Mouse (Mus musculus) adrenal gland, adult 2 months (tissue): Measurements from ENCODE around the gene Chrnd. TPM values are rescaled to one million over a fixed set of nuclear protein-coding genes. Genes with fewer than 3 reads are reported as not detected.

ENCODE experiments used
- DNase-seq: peaks from one replicate; pipeline ENCODE4 v3.0.0; 2021
- polyA plus RNA-seq: library from polyadenylated mRNA; depleted of rRNA; stranded (reverse); fragments of >200 nt; gene quantifications from 2 replicates; pipeline ENCODE4 v1.2.3, GENCODE M21; 2012
- total RNA-seq, 2 experiments: library from RNA; stranded (reverse); gene quantifications; 2 replicates each; pipeline ENCODE4 v1.2.3; 2021

The Chrnd gene
- total and polyA plus RNA-seq, 3 experiments: not detected

DNA sequence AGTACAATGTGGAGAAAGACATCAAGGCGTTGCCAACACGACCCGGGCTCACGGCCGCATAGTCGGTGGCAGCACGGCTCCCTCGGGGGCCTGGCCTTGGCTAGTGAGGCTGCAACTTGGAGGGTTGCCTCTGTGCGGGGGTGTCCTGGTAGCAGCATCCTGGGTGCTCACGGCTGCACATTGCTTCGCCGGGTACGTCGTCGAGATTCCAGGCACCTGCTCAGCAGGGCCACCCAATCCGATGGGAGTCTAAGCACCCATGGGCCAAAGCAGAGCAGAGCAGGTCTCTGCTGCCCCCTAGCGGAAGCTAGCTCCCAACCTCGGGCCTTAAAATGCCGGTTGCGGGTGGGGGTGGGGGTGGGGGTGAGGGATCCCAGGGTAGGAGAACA, 5.7 kb upstream of the Chrnd start:
- peak; percentile 85 for DNase-seq

GRCm38 (mm10) chr1:87185526-87185925, 4.9 kb upstream of the Chrnd start:
- no peak for DNase-seq

DNA sequence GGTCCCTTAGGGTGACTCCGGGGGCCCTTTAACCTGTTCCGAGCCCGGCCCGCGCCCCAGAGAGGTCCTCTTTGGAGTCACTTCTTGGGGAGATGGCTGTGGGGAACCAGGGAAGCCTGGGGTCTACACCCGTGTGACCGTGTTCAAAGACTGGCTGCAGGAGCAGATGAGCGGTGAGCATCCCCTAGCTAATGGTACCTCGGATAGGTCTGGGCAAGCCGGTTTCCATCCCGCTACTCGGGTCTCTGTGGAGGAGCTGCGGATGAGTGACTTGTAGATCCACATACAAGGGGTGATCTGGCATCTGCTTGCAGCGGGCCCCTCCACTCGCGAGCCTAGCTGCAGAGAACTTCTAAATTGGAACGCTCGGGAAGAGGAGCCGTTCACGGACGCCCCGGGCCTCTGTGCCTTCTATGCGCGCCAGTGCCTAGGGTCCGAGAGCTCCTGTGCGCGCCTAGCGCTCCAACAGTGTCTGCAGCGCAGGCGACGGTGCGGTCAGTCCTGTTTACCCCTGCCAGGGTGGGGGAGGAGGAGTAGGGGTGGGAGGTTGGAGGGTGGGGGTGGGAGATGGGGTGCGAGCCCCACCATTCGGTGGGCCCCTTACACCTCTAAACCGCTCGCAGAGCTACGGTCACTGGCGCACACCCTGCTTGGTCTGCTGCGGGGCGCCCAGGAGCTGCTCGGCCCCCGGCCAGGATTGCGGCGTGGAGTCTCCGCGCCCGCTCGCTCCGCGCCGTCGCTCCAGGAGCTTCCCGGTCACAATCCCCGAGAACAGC, 4.0 kb upstream of the Chrnd start:
- DNase-seq: peak; percentile 26

DNA sequence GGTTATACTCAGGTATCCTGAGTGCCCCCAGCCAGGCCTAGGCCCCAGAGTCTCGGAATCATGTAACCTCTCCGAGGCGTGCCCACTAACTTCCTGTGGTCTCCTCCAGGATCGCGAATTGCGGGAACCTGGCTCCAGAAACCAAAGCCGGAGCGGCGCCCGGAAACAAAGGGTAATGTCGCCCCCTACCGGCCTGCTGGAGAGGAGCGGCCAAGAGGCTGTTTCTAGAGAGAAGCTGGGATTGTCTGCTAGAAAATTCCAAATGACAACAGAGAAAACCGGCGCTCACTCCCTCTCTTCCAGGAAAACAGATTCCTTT, 3.4 kb upstream of the Chrnd start:
- DNase-seq: peak; percentile 79

GRCm38 (mm10) chr1:87197296-87197695, 6.9 kb downstream of the Chrnd start:
- DNase-seq: no peak

- DNase-seq: no peak
Observed at GRCm38 (mm10) chr1:87198119-87199065, 8.0 kb downstream of the Chrnd start.

DNA sequence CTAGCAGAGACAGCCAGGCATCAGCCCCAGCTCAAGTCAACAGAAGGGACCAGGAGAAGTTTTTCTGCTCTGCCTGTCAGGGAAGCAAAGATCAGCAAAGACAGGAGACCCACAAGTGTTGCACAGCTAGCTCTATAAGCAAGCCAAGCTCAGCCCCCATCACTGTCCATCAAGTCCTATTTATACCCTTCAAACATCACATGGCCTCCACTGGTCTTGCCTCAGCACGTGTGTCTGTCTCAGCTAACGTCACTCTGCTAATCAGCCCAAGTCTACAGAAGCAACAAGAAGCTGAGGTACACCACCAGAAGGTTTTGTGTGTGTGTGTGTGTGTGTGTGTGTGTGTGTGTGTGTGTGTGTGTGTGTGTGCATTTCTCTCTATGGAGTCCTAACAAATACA, 10.4 kb downstream of the Chrnd start:
- no peak for DNase-seq

DNA sequence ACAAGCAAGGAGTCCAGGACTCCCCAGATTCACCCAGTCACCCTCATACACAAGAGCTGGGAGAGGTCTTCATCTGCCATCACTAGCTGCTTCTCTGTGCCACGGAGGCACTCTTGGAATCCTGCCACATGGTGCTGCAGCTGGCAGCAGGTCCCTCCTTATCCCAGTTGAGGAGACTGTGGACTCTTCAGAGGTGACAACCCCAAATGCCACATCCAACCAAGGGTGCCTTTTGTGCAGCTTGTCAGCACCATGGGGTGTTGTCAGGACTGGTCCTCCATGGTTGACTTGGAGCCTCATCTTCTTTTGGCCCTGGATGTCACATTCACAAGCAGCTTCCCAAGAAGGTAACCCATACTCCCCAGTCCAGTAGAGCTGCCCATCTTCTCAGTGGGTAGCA, 11.4 kb downstream of the Chrnd start:
- DNase-seq: no peak

DNA sequence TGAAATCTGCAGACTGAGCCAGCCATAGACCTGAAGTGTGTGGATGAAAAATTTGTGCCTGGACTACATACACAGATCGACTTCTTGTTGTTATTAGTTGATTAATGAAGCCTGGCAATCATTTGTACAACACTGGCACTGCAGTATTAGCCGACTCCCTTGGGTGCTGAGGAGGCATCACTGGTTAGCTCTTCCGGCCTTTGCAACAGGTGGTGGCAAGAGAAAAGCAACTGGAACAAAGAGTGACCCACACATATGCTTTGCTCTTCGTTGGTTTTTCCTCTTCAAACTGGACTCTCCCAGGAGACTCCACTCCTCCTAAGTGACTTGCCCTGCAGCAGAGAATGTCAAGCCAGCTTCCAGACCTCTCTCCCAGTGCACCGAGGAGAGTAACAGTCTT, 13.4 kb downstream of the Chrnd start:
- no peak for DNase-seq

DNA sequence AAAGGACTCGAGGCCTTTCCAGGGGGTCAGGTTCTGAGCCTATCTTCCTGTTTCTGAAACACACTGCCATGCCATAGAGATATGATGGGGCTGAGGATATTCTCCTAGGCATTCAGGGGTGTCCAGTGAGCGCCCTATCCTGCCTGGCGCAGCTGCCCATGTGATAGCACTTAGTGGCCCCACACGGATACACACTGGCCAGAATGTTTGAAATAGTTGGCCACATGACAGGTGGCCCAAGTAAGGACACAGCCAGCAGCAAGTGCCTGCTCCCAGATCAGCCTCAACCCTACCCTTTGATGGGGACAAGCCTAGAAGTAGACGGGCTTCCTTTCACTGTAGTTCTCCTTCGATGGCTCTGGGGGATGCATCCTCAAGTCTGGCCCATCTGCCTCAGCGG, 14.1 kb downstream of the Chrnd start, which contains the start of gene Chrng:
Gene Chrng (plus strand): TSS at position 193 of the 400 bp plus-strand sequence.
- DNase-seq: no peak

GRCm38 (mm10) chr1:87205038-87205437, 14.6 kb downstream of the Chrnd start:
- peak; percentile 31 for DNase-seq

DNA sequence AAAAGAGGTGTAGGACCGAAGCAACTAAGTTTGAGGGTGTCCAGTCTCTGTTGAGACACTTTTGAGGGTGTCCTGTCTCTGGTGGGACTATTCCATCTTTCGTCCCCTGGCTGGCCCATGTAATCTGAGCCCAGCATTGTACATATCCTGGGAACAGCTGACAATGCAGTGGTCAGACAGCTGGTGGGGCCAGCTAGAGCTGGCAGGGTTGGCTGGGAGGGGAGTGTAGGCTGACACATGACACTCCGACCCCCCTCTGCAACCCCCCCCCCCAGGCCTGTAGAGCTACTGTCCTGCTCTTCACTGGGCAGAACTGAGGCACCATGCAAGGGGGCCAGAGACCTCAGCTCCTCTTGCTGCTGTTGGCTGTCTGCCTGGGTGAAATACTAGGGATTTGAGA, 15.1 kb downstream of the Chrnd start:
- DNase-seq: no peak

- no peak for DNase-seq
Observed at GRCm38 (mm10) chr1:87206339-87206738, 15.9 kb downstream of the Chrnd start.

GRCm38 (mm10) chr1:87211431-87211830, 21.0 kb downstream of the Chrnd start:
- no peak for DNase-seq

GRCm38 (mm10) chr1:87213735-87214704, 23.6 kb downstream of the Chrnd start, which contains the start of gene Eif4e2:
Gene Eif4e2 (plus strand): TSS chr1:87213914.
- DNase-seq: peak; percentile 95

GRCm38 (mm10) chr1:87214748-87215147, 24.3 kb downstream of the Chrnd start:
- no peak for DNase-seq

GRCm38 (mm10) chr1:87217938-87218337, 27.5 kb downstream of the Chrnd start:
- DNase-seq: no peak

GRCm38 (mm10) chr1:87225739-87226138, 35.3 kb downstream of the Chrnd start:
- DNase-seq: no peak

DNA sequence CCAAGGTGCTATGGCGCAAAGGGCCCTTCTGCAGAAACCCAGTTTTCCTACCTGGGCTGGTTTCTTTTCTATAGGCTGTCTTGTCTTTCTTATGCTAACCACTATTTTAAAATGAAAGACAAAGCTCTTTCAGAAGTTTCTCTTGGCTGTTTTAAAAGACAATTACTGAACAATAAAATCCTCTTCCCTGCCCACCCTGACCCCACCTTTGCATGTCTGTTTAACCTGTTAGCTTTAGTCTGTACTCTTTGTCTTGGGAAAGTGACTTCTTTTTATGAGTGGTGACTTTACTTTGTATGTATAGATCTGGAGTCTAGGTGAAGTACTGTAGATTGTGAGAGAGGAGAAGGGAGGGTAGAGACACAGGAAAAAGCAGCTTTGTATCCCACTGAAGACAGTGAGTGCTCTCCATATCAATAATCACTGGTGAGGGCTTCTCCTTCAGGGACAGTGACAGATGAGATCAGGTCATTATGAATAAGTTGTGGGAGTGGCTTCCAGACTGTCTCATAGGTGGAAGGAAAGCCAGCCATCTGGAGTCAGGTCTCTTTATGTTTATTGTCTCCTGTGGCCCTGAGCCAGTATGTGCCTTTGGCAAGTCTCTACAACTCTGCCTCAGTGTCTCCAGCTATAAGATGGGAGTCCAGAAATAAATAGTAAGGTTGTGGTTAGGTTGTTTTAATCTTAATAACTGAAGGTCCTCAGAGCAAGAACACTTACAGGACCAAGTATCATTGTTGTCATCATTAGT, 36.2 kb downstream of the Chrnd start:
- no peak for DNase-seq

- no peak for DNase-seq
Observed at GRCm38 (mm10) chr1:87227160-87227550, 36.7 kb downstream of the Chrnd start.

DNA sequence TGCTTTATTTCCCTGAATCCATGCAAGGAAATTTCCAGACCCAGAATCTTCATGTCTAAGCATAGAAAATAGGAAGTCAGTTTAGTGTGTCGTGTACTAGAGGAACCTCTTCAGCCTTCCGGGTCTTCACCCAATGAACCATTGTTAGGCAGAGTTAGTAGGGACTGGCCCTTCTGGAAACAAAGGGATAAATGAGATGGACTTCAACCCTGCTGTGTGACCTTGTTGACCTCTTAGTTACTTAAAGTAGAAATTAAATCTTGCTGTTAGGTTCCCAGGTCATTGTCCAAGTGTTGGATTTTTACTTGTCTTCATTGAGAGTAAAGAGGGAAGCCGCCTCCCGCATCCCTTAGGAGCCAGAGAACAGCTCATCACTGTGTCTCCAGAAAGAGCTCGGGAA, 40.2 kb downstream of the Chrnd start:
- no peak for DNase-seq
